Mouse (Mus musculus): ENCODE data around the gene Adam20. TPM values are rescaled to one million over a fixed set of nuclear protein-coding genes. Genes with fewer than 3 reads are reported as not detected.
"Not testable (repeated sequence)": the region's sequence is repeated elsewhere in the genome, so short reads cannot be mapped to it uniquely, and the experiment has no call there.

Adam20 gene
- not detected in 2 replicates for polyA plus RNA-seq (2012; rRNA removed)

DNA sequence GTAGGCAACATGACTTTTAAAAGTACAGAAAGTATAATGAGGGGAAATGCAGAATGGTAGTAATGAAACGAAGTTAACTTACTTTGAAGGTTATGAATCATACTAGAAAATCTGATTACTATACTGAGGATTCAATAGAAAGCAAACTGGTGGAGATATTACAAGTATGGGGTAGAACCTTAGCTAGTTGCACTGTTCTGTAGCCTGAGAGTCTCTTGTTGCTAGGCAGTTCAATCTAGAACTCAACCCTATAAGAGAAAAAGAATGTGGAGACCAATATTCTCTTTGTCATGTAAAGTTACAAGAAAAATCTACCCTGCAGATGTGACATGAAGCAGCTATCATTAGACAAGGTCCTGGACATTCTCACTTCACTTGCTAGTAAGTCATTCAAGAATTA lies at the start of gene Adam20:
TSS of gene Adam20 (plus strand) at position 301 of the 400 bp plus-strand sequence.
- not testable (repeated sequence) for H3K27me3 ChIP-seq (ENCODE audit: control insufficient read depth, insufficient read depth, low read length); DNase-seq (ENCODE audit: low read depth in 1 of 2, low spot score in 2 of 2); H3K36me3 ChIP-seq (ENCODE audit: control insufficient read depth, insufficient read depth, low read length); H3K4me1 ChIP-seq (ENCODE audit: control insufficient read depth, insufficient read depth, insufficient read length); H3K27ac ChIP-seq (ENCODE audit: insufficient read depth, low read length); H3K4me3 ChIP-seq (ENCODE audit: extremely low read depth, insufficient read depth, insufficient read length)
- WGBS, result 56% methylated on average over 1 of the region's 1 CpGs

DNA sequence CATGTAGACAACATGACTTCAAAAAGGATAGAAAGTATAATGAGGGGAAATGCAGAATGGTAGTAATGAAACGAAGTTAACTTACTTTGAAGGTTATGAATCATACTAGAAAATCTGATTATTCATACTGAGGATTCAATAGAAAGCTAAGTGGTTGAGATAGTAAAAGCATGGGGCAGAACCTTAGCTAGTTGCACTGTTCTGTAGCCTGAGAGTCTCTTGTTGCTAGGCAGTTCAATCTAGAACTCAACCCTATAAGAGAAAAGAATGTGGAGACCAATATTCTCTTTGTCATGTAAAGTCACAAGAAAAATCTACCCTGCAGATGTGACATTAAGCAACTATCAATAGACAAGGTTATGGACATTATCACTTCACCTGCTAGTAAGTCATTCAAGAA lies 41.2 kb upstream of the Adam20 start, which contains the start of gene Adam25:
TSS of gene Adam25 (plus strand) at position 301 of the 400 bp plus-strand sequence.
- H3K4me1 ChIP-seq (ENCODE audit: control insufficient read depth, insufficient read depth, insufficient read length); DNase-seq (ENCODE audit: low read depth in 1 of 2, low spot score in 2 of 2); H3K4me3 ChIP-seq (ENCODE audit: extremely low read depth, insufficient read depth, insufficient read length); H3K27ac ChIP-seq (ENCODE audit: insufficient read depth, low read length); H3K27me3 ChIP-seq (ENCODE audit: control insufficient read depth, insufficient read depth, low read length); H3K36me3 ChIP-seq (ENCODE audit: control insufficient read depth, insufficient read depth, low read length): not testable (repeated sequence)
- 54% methylated on average over 1 of the region's 1 CpGs for WGBS

DNA sequence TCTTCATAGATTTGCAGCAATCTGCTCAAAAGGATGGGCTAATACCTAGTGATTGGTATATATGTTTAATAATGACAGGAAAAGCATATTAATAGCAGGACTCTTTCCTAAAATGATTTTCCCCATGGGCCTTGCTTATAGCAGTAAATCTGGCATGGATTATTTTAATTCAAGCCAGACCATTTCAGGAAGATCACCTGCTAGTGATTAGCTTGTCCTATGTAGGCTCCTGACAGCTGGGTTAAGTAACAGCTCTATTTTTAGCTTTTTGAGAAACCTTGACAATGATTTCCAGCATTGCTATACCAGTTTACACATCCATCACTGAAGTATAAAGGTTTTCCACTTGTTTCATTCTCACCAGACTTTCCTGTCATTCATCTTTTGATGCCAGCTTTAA lies 9.8 kb upstream of the Adam20 start:
- TF ChIP-seq CTCF (IDR thresholded peaks at IDR 0.05; ENCODE audit: extremely low read depth, insufficient read depth, insufficient read length, insufficient replicate concordance) (no peak), POLR2A (IDR thresholded peaks at IDR 0.05; ENCODE audit: low read depth, low read length) (no peak)
- Histone ChIP-seq H3K4me1 (ENCODE audit: control insufficient read depth, insufficient read depth, insufficient read length) (no peaks in the 10 kb centered on the region), H3K36me3 (ENCODE audit: control insufficient read depth, insufficient read depth, low read length) (no peaks in the 10 kb centered on the region), H3K4me3 (ENCODE audit: extremely low read depth, insufficient read depth, insufficient read length) (no peak overlapping the region), H3K27me3 (ENCODE audit: control insufficient read depth, insufficient read depth, low read length) (no peaks in the 10 kb centered on the region), H3K27ac (ENCODE audit: insufficient read depth, low read length) (no peak overlapping the region)
- no peak for DNase-seq (ENCODE audit: low read depth in 1 of 2, low spot score in 2 of 2)

DNA sequence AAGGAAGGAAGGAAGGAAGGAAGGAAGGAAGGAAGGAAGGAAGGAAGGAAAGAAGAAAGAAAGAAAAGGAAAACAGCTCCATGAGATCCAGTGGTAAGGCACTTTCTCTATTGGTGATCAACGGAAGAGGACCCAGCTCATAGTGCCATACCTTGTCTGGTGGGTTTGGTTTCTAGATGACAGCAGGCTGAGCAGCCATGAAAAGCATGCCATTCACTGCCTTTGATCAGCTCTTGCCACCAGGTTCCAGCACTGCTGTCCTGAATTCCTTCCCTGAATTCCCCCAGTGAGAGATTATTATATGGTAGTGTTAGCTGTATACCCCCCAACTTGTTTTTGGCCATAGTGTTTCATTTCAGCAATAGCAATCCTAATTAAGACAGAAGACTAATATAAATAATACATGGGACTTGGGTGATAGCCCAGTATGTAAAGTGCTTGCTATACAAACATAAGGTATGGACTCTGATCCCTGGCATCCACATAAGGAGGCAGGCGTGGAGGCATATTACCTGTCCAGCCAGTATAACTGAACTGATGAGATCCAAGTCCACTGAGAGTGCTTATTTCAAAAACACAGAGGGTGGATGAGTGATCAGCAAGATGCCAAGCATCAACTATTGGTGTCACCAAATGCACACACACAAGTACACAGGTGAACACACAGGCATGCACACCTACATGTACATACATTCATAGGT lies 10.5 kb downstream of the Adam20 start:
- H3K36me3 ChIP-seq (ENCODE audit: control insufficient read depth, insufficient read depth, low read length), result no peaks in the 10 kb centered on the region
- no peak overlapping the region for H3K4me3 ChIP-seq (ENCODE audit: extremely low read depth, insufficient read depth, insufficient read length)
- TF ChIP-seq POLR2A (IDR thresholded peaks at IDR 0.05; ENCODE audit: low read depth, low read length), result no peak
- no peak for TF ChIP-seq CTCF (IDR thresholded peaks at IDR 0.05; ENCODE audit: extremely low read depth, insufficient read depth, insufficient read length, insufficient replicate concordance)
- 80% methylated on average over 2 of the region's 2 CpGs for WGBS
- H3K27me3 ChIP-seq (ENCODE audit: control insufficient read depth, insufficient read depth, low read length), result no peaks in the 10 kb centered on the region
- no peak overlapping the region for H3K27ac ChIP-seq (ENCODE audit: insufficient read depth, low read length)
- no peaks in the 10 kb centered on the region for H3K4me1 ChIP-seq (ENCODE audit: control insufficient read depth, insufficient read depth, insufficient read length)
- DNase-seq (ENCODE audit: low read depth in 1 of 2, low spot score in 2 of 2), result no peak

Other genes with a start within 250 kb of the Adam20 start
- gene Adam24, start 118.2 kb upstream of the Adam20 start, polyA plus RNA-seq (2012; rRNA removed), result not detected in 2 replicates
- gene Adam25, start 41.1 kb upstream of the Adam20 start, polyA plus RNA-seq (2012; rRNA removed), result not detected in 2 replicates
- not detected in 2 replicates for gene Adam39, start 29.7 kb downstream of the Adam20 start, polyA plus RNA-seq (2012; rRNA removed)

Measured in spleen, adult 2 months (tissue).